Mouse (Mus musculus): ENCODE measurements around the gene Zfp423.
"Not testable (repeated sequence)": the region's sequence is repeated elsewhere in the genome, so short reads cannot be mapped to it uniquely, and the experiment has no call there.

Gene Zfp423

GRCm38 (mm10) chr8:87842096-87842495, 117.3 kb downstream of the Zfp423 start:
- in situ Hi-C loops (cut with MboI; ENCODE audit: unreplicated experiment in 2 of 2), result not testable (repeated sequence)

DNA sequence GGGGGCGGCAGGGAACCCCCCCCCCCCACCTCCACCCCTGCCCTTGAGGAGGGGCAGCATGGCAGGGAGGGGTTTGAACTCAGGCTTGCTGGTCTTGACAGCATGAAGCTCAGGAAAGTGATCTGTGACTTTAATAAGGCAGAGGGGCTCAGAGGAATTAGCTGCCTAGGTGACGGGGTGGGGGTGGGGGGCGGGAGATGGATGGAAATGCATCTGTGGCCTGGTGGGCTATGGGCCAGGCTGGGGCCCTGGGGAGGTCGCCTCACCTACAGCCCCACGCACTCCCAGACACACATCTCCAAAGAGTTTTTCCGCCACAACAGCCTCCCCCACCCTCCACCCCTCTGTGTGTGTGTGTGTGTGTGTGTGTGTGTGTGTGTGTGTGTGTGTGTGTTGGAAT, 122.1 kb downstream of the Zfp423 start:
- in situ Hi-C loops (cut with MboI; ENCODE audit: unreplicated experiment in 2 of 2), result no loop called here

GRCm38 (mm10) chr8:87836866-87837265, 122.5 kb downstream of the Zfp423 start:
- in situ Hi-C loops (cut with MboI; ENCODE audit: unreplicated experiment in 2 of 2), result no loop called here

DNA sequence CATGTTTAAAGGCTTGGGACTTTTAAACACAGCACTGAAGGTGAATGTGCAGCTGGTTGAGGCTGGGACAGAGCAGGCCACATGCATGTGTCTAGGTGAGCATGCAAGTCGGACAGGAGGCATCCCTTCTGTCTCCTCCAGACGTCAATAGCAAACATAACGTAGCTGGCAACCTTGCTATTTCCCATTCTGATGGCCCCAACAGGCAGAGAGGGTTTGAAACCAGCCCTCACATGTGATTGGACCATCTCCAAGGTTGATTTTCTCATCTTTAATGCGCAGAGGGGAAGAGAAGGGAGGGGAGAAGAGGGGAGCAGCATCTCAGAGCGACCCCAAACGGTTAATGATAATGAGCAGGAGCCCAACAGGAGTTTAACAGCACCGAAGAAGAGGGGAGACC, 123.5 kb downstream of the Zfp423 start:
- in situ Hi-C loops (cut with MboI; ENCODE audit: unreplicated experiment in 2 of 2), result no loop called here

DNA sequence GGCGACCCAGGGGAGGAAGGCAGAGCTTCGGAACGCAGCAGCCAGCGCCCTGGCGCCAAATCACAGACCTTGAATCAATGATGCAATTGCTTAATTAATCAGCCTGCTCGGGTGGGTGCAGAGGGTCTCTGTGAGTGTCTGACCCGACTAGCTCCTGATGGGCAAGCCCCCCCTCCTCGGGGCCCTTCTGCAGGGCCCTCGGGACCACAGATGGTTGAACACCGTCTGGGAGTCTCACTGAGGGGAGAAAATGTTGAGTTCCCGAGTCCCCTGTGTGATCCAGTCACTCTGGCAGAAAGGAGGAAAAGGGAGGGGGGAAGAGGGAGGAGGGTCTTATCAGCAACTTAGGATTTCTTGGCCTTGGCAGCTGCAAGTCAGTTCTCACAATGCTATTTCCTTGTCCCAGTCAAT, 124.0 kb downstream of the Zfp423 start:
- in situ Hi-C loops (cut with MboI; ENCODE audit: unreplicated experiment in 2 of 2), result no loop called here

DNA sequence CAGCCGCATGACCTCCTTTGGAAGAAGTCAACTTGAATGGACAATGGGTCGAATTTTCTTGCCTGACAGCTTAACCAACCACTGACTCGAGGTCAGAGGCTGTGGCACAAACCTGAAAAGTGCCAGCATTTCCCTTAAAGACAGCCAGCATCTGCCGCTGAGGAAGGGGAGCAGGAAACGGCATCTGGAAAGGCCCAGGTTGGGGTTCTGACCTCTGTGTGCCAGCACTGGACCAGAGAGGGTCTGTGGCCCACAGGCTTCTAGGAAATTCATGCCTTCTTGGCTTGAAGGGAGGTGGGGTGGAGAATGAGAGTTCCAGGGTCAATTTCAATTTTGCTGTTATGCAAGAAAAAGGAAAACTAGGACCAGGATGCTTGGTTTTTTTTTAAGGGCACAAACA, 124.7 kb downstream of the Zfp423 start:
- in situ Hi-C loops (cut with MboI; ENCODE audit: unreplicated experiment in 2 of 2), result no loop called here

DNA sequence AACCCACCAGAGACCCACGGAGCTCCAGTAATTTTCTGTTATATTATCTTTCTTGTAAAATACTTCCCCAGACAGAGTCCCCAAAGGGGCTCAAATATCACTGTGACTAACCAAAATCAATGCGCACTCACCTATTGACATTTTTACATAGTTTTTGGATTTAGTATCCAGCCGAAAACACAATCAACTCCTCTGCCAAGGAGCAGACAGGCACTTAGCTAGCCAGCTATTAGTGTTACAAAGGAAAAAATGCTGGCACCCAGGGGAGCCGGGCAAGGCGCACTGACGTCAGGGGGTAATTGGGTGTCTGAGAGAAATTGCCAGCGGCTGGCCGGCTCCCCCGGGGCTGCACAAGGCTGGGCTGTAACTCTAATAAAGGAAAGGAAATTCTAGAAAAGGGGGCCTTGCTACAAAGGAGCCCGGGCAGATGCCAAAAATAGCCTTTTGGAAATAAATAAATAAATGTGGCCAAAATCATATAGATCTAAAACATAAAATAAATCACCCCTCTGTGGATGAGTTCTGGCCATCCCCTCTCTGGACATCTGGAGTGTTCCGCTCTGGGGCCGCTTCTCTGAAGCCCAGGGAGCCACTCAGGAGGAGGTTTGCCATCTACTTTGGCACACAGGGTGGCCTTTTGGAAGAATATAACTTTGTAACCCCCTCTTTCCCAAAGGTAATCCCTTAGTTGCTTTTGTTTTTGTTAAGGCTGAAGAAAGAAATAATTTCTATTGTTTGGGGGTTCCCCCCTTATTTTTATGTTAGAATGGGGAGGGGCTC, 125.4 kb downstream of the Zfp423 start:
- in situ Hi-C loops (cut with MboI; ENCODE audit: unreplicated experiment in 2 of 2), result no loop called here

DNA sequence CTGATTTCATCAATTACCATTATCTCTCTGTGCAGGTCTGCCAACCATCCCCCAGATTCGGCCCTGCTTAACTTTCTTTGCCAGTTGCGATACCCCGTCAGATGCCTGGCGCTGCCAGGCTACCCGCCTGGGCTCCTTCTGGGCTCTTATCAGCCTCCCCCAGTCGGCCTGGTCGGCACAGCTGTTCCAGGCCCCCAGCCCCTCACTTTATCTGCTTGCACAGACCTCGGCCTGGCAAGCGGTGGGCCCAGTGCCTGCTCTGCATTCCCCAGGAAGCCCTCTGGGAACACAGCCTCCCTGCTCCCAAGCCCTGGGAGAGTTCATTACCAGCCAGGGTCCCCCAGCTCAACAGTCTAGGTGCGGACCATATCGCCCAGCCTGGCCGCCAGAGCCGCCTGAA, 126.1 kb downstream of the Zfp423 start:
- in situ Hi-C loops (cut with MboI; ENCODE audit: unreplicated experiment in 2 of 2), result no loop called here

- in situ Hi-C loops (cut with MboI; ENCODE audit: unreplicated experiment in 2 of 2), result no loop called here
Measured at GRCm38 (mm10) chr8:87832381-87833325, 126.7 kb downstream of the Zfp423 start.

- in situ Hi-C loops (cut with MboI; ENCODE audit: unreplicated experiment in 2 of 2), result no loop called here
Measured at GRCm38 (mm10) chr8:87831567-87831966, 127.8 kb downstream of the Zfp423 start.

DNA sequence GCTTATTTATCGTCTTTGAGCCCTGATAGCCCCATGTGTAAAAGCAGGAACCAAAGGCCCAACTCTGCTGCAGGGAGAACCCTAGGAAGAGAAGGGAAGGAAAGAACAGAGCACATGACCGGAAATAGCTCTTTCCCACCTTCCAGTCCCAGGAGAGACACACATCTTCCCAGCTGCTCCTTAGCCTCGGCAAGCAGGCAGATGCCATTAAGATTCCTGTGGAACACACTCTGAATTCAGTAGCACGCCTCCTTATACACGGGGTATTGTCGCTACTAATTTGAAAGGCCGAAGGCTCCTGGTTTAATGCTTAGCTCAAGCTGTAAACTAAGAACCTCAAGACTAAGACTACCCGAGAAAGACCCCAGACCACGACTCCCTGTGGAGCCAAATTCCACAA, 128.3 kb downstream of the Zfp423 start:
- in situ Hi-C loops (cut with MboI; ENCODE audit: unreplicated experiment in 2 of 2), result no loop called here

- in situ Hi-C loops (cut with MboI; ENCODE audit: unreplicated experiment in 2 of 2), result no loop called here
Measured at GRCm38 (mm10) chr8:87830200-87830599, 129.2 kb downstream of the Zfp423 start.

DNA sequence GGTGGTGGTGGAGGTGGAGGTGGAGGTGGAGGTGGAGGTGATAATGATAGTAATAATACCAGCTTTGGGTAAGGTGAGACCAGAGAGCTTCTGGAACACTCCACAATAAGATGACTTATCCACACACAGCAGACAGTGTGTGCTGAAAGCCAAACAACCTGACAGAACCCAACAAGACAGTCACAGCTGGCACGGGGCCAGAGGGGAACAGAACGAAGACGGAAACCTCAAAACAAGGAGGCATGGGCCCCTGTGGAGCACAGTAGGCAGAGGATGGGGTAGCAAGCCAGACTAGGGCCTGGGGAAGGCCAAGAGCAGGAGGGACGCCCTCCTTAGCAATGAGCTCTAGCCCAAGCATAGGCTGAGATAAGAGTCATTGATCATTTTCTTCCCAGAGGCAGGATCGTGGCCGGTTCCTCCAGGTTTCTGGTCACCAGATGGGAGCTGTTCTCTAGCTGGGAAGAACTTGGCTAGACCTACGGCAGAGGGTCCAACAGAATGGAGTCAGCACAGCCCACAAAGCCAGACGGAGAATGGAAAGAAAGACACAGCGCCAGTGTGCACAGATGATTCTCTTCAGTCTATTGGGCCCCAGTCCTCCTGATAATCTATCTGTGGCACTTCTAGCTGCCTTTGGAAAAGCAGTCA, 133.3 kb downstream of the Zfp423 start:
- in situ Hi-C loops (cut with MboI; ENCODE audit: unreplicated experiment in 2 of 2), result no loop called here

DNA sequence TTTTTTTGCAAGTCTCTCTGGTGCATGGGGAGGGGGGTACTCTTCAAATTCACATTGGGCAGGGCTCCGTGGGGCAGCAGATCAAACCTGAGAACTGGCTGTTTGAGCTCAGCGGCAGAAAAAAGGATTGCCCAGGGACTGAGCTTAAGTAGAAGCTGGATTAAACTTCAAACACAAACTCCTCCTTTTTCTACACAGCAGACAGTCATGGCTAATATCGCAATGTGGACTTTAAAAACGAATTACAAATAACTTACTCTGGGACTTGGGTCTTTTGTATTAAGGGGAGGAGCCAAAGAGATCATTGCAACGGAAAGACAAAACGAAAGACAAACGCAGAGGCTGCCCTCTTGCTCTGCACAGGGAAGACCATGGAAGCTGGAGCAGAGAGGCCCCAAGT, 136.2 kb downstream of the Zfp423 start:
- in situ Hi-C loops (cut with MboI; ENCODE audit: unreplicated experiment in 2 of 2), result no loop called here

GRCm38 (mm10) chr8:87822690-87823089, 136.7 kb downstream of the Zfp423 start:
- in situ Hi-C loops (cut with MboI; ENCODE audit: unreplicated experiment in 2 of 2), result no loop called here

- in situ Hi-C loops (cut with MboI; ENCODE audit: unreplicated experiment in 2 of 2), result no loop called here
Measured at GRCm38 (mm10) chr8:87822175-87822574, 137.2 kb downstream of the Zfp423 start.

- in situ Hi-C loops (cut with MboI; ENCODE audit: unreplicated experiment in 2 of 2), result no loop called here
Measured at GRCm38 (mm10) chr8:87821655-87822054, 137.7 kb downstream of the Zfp423 start.

DNA sequence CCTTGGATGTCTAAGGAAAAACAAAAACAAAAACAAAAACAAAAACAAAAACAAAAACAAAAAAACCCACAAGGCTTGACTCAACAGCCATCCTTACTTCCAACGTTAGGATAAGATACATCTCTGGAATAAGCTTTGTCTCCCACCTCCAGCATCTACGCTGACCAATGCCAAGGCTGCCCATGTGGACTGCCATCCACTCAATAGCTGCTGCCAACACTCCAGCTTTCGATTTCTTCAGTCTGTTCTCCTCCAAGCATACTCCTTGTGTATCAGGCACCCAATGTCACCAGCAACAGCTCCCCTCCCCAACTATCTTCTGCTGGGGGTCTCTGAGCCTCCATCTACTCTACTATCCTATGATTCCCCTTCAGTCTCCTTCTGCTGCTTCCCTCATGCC, 140.1 kb downstream of the Zfp423 start:
- in situ Hi-C loops (cut with MboI; ENCODE audit: unreplicated experiment in 2 of 2), result no loop called here

DNA sequence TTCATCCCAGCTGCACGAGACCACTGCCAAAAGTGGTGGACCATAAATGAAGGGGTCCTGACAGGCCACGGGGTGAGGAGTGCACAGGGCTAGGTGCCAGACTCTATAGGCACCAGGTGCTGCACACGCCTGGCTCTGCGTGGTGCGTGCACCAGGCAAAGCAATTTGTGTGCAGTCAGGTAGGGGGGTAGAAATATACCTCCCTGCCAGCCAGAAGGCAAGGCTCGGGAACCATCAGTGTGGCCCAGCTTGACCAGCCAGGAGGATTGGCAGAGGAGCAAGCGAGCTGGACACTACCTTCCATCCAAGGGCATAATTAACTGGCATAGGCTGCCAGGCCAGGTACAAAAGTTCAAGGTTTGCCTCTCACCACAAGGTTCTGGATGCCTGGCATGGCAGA, 140.9 kb downstream of the Zfp423 start:
- in situ Hi-C loops (cut with MboI; ENCODE audit: unreplicated experiment in 2 of 2), result no loop called here

GRCm38 (mm10) chr8:87816141-87816540, 143.3 kb downstream of the Zfp423 start:
- in situ Hi-C loops (cut with MboI; ENCODE audit: unreplicated experiment in 2 of 2), result no loop called here

DNA sequence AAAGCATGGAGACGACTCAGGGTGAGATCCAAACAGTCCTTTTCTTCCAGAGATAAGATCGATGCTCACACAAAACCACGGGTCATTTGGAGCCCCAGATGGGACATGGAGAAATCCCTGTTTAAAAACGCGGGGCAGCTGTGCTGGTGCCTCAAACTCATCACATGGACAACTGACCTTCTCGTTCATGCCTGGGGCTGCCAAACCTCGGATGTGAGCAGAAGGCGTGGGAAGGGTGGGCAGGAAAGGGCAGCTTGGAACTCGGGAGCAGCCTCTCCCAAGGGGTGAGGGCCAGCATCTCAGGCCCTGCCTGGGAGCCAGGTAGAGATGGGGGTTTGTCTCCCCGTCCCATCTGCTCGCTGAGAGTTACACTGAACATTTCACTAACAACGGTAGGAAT, 146.7 kb downstream of the Zfp423 start:
- in situ Hi-C loops (cut with MboI; ENCODE audit: unreplicated experiment in 2 of 2), result no loop called here

All from v-Abl transformed pro-B cells (cell line).